Mouse (Mus musculus): ENCODE data around the gene Samd13. TPM values are rescaled to one million over a fixed set of nuclear protein-coding genes. Genes with fewer than 3 reads are reported as not detected.

Samd13 gene
- polyA plus RNA-seq (2015; fragmentation: Nextera tagmentation; extraction: Ambion mirVana): 0.30 and 0.72 TPM in 2 replicates

- Histone ChIP-seq H3K9ac (peak within 1 kb of the TSS; percentile 41), H3K4me1 (replicated peaks) (peaks cover 15% of the 10 kb centered on the region), H3K27ac (replicated peaks) (no peak within 1 kb of the TSS), H3K27me3 (0 out of 2 replicates have a peak, but pooled peaks cover 5% of the 10 kb centered on the region), H3K36me3 (no peaks in the 10 kb centered on the region), H3K4me2 (peak within 1 kb of the TSS; percentile 88), H3K9me3 (no peaks in the 10 kb centered on the region), H3K4me3 (peak within 1 kb of the TSS; percentile 52)
- ATAC-seq (ENCODE audit: low FRiP score, low read depth): peak; percentile 92
- 3% methylated on average over 50 of the region's 50 CpGs for WGBS
Measured at GRCm38 (mm10) chr3:146684811-146685675, at the start of gene Samd13. TSS of gene Samd13 (minus strand) at chr3:146685592.

GRCm38 (mm10) chr3:146731499-146731898 lies 46.1 kb upstream of the Samd13 start:
- no peak overlapping the region for H3K4me2 ChIP-seq

GRCm38 (mm10) chr3:146723037-146723436 lies 37.6 kb upstream of the Samd13 start:
- Histone ChIP-seq H3K27me3 (no peaks in the 10 kb centered on the region), H3K27ac (replicated peaks) (no peak overlapping the region), H3K4me2 (no peak overlapping the region), H3K9me3 (no peaks in the 10 kb centered on the region), H3K9ac (no peak overlapping the region), H3K36me3 (peaks cover 21% of the 10 kb centered on the region), H3K4me3 (no peak overlapping the region), H3K4me1 (replicated peaks) (no peaks in the 10 kb centered on the region)
- no peak for ATAC-seq (ENCODE audit: low FRiP score, low read depth)
- WGBS: 53% methylated on average over 3 of the region's 3 CpGs

More at GRCm38 (mm10) chr3:146731499-146731898, 46.1 kb upstream of the Samd13 start:
- no peak overlapping the region for H3K9ac ChIP-seq
- H3K4me1 ChIP-seq (replicated peaks): no peaks in the 10 kb centered on the region
- no peaks in the 10 kb centered on the region for H3K9me3 ChIP-seq
- WGBS: 91% methylated on average over 11 of the region's 11 CpGs
- peaks cover 57% of the 10 kb centered on the region for H3K36me3 ChIP-seq
- H3K4me3 ChIP-seq: no peak overlapping the region
- no peak for ATAC-seq (ENCODE audit: low FRiP score, low read depth)
- no peaks in the 10 kb centered on the region for H3K27me3 ChIP-seq
- H3K27ac ChIP-seq (replicated peaks): no peak overlapping the region

- H3K36me3 ChIP-seq: no peaks in the 10 kb centered on the region
- no peaks in the 10 kb centered on the region for H3K9me3 ChIP-seq
- no peak overlapping the region for H3K9ac ChIP-seq
- H3K4me3 ChIP-seq: no peak overlapping the region
- H3K27ac ChIP-seq (replicated peaks): no peak overlapping the region
- no peak overlapping the region for H3K4me2 ChIP-seq
- no peaks in the 10 kb centered on the region for H3K4me1 ChIP-seq (replicated peaks)
- ATAC-seq (ENCODE audit: low FRiP score, low read depth): no peak
- no peaks in the 10 kb centered on the region for H3K27me3 ChIP-seq
- WGBS: 80% methylated on average over 4 of the region's 4 CpGs
Measured at GRCm38 (mm10) chr3:146719696-146720095, 34.3 kb upstream of the Samd13 start.

- H3K36me3 ChIP-seq: no peaks in the 10 kb centered on the region
- no peak overlapping the region for H3K9ac ChIP-seq
- no peaks in the 10 kb centered on the region for H3K27me3 ChIP-seq
- H3K4me1 ChIP-seq (replicated peaks): no peaks in the 10 kb centered on the region
- H3K9me3 ChIP-seq: no peaks in the 10 kb centered on the region
- WGBS: 58% methylated on average over 5 of the region's 5 CpGs
- ATAC-seq (ENCODE audit: low FRiP score, low read depth): no peak
- H3K4me3 ChIP-seq: no peak overlapping the region
- no peak overlapping the region for H3K4me2 ChIP-seq
- no peak overlapping the region for H3K27ac ChIP-seq (replicated peaks)
Measured at GRCm38 (mm10) chr3:146718251-146718650, 32.9 kb upstream of the Samd13 start.

- WGBS: 78% methylated on average over 7 of the region's 7 CpGs
- Histone ChIP-seq H3K4me2 (no peak overlapping the region), H3K9ac (no peak overlapping the region), H3K9me3 (no peaks in the 10 kb centered on the region), H3K4me1 (replicated peaks) (0 out of 2 replicates have a peak, but pooled peaks cover 4% of the 10 kb centered on the region), H3K4me3 (no peak overlapping the region), H3K27ac (replicated peaks) (no peak overlapping the region), H3K36me3 (no peaks in the 10 kb centered on the region), H3K27me3 (no peaks in the 10 kb centered on the region)
- no peak for ATAC-seq (ENCODE audit: low FRiP score, low read depth)
Measured at GRCm38 (mm10) chr3:146712305-146712704, 26.9 kb upstream of the Samd13 start.

GRCm38 (mm10) chr3:146711559-146711958 lies 26.2 kb upstream of the Samd13 start:
- Histone ChIP-seq H3K4me3 (no peak overlapping the region), H3K27ac (replicated peaks) (peak overlapping the region; percentile 36), H3K4me2 (no peak overlapping the region), H3K27me3 (no peaks in the 10 kb centered on the region), H3K9me3 (no peaks in the 10 kb centered on the region), H3K4me1 (replicated peaks) (0 out of 2 replicates have a peak, but pooled peaks cover 4% of the 10 kb centered on the region), H3K9ac (no peak overlapping the region), H3K36me3 (no peaks in the 10 kb centered on the region)
- WGBS: 63% methylated on average over 6 of the region's 6 CpGs
- no peak for ATAC-seq (ENCODE audit: low FRiP score, low read depth)

- no peaks in the 10 kb centered on the region for H3K27me3 ChIP-seq
- H3K27ac ChIP-seq (replicated peaks): peak overlapping the region; percentile 36
- no peak overlapping the region for H3K4me2 ChIP-seq
- no peak overlapping the region for H3K4me3 ChIP-seq
- 75% methylated on average over 7 of the region's 7 CpGs for WGBS
- H3K36me3 ChIP-seq: no peaks in the 10 kb centered on the region
- 0 out of 2 replicates have a peak, but pooled peaks cover 4% of the 10 kb centered on the region for H3K4me1 ChIP-seq (replicated peaks)
- ATAC-seq (ENCODE audit: low FRiP score, low read depth): no peak
- H3K9me3 ChIP-seq: no peaks in the 10 kb centered on the region
- H3K9ac ChIP-seq: no peak overlapping the region
Measured at GRCm38 (mm10) chr3:146711084-146711483, 25.7 kb upstream of the Samd13 start.

GRCm38 (mm10) chr3:146709086-146709485 lies 23.7 kb upstream of the Samd13 start:
- Histone ChIP-seq H3K4me1 (replicated peaks) (0 out of 2 replicates have a peak, but pooled peaks cover 4% of the 10 kb centered on the region), H3K9ac (no peak overlapping the region), H3K4me2 (no peak overlapping the region), H3K27me3 (no peaks in the 10 kb centered on the region), H3K9me3 (no peaks in the 10 kb centered on the region), H3K27ac (replicated peaks) (no peak overlapping the region), H3K4me3 (no peak overlapping the region), H3K36me3 (no peaks in the 10 kb centered on the region)
- 86% methylated on average over 1 of the region's 1 CpGs for WGBS
- ATAC-seq (ENCODE audit: low FRiP score, low read depth): no peak

- Histone ChIP-seq H3K27ac (replicated peaks) (no peak overlapping the region), H3K36me3 (no peaks in the 10 kb centered on the region), H3K9me3 (no peaks in the 10 kb centered on the region), H3K4me3 (no peak overlapping the region), H3K4me1 (replicated peaks) (0 out of 2 replicates have a peak, but pooled peaks cover 4% of the 10 kb centered on the region), H3K27me3 (no peaks in the 10 kb centered on the region), H3K9ac (no peak overlapping the region), H3K4me2 (no peak overlapping the region)
- no peak for ATAC-seq (ENCODE audit: low FRiP score, low read depth)
- whole genome bisulfite sequencing: 84% methylated on average over 3 of the region's 3 CpGs
Measured at GRCm38 (mm10) chr3:146708381-146708780, 23.0 kb upstream of the Samd13 start.

GRCm38 (mm10) chr3:146704099-146704498 lies 18.7 kb upstream of the Samd13 start:
- ATAC-seq (ENCODE audit: low FRiP score, low read depth): no peak
- no peaks in the 10 kb centered on the region for H3K9me3 ChIP-seq
- 90% methylated on average over 4 of the region's 4 CpGs for WGBS

GRCm38 (mm10) chr3:146700051-146700450 lies 14.7 kb upstream of the Samd13 start:
- Histone ChIP-seq H3K4me1 (replicated peaks) (no peaks in the 10 kb centered on the region), H3K4me2 (no peak overlapping the region), H3K9ac (no peak overlapping the region), H3K36me3 (no peaks in the 10 kb centered on the region), H3K27me3 (no peaks in the 10 kb centered on the region), H3K4me3 (no peak overlapping the region), H3K9me3 (no peaks in the 10 kb centered on the region), H3K27ac (replicated peaks) (no peak overlapping the region)
- no peak for ATAC-seq (ENCODE audit: low FRiP score, low read depth)
- 86% methylated on average over 11 of the region's 11 CpGs for WGBS

More at GRCm38 (mm10) chr3:146704099-146704498, 18.7 kb upstream of the Samd13 start:
- H3K36me3 ChIP-seq: no peaks in the 10 kb centered on the region
- H3K4me3 ChIP-seq: no peak overlapping the region
- H3K27ac ChIP-seq (replicated peaks): no peak overlapping the region
- no peaks in the 10 kb centered on the region for H3K27me3 ChIP-seq
- H3K4me2 ChIP-seq: no peak overlapping the region
- no peak overlapping the region for H3K9ac ChIP-seq
- no peaks in the 10 kb centered on the region for H3K4me1 ChIP-seq (replicated peaks)
